Mouse (Mus musculus): ENCODE measurements around the gene Kcnh4.

Kcnh4 gene

DNA sequence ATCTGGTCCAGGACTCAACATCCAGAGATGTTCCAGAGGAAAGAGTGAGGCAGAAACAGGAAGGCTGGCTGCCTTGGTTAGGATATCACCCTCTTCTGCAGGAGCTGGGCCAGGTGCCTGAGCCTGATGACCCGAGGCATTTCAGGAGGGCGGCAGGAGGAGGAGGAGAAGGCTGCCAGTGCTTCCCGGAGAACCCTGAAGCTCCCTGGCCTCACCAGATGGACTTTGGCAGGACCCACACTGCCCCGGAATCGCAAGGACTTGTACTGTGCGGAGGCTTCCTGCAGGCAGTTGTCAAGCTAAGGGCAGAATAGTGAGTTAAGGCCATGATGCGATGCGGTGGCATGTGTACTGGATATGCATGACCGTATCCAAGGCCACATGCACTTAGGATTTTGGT, 7.0 kb upstream of the Kcnh4 start:
- no peak for DNase-seq (ENCODE audit: low spot score)

DNA sequence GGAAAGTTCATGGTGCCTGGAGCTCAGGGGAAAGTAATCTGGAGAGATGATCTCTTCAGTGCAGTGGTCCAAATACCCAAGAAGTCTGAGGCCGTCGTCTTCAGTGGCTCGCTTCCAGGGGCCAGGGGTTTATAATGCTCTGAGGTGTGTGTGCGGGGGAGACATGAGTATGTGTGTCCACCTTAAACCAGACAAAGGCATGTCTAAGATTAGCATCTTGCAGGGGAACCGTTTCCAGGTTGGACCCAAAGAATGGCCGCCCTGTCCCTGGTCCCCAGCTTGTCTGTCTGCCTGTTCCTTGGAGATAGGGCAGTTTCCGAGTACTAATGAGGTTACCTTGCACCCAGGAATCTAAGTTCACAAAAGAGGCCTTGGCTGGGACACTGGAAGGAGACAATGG, 3.1 kb upstream of the Kcnh4 start, which contains the start of gene Hcrt:
TSS of gene Hcrt (minus strand) at position 101 of the 400 bp plus-strand sequence.
- no peak for DNase-seq (ENCODE audit: low spot score)

DNA sequence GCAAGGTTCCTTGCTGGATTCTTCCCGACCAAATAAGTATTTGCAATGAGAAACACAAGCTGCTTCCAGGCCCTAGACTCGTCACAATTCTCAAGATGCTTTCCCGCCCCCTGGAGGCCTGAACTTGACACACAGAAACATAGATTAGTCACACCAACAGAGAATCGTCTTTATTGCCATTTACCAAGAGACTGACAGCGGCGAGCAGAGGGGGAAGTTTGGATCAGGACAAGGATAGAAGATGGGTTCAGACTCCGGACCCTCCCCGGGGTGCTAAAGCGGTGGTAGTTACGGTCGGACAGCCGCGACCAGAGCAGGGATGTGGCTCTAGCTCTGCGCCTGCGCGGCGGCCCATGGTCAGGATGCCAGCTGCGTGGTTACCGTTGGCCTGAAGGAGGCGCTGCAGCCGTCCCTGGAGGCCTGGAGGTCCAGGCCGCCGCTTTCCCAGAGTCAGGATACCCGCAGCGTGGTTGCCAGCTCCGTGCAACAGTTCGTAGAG, 1.9 kb upstream of the Kcnh4 start:
- peak; percentile 72 for DNase-seq (ENCODE audit: low spot score)

DNA sequence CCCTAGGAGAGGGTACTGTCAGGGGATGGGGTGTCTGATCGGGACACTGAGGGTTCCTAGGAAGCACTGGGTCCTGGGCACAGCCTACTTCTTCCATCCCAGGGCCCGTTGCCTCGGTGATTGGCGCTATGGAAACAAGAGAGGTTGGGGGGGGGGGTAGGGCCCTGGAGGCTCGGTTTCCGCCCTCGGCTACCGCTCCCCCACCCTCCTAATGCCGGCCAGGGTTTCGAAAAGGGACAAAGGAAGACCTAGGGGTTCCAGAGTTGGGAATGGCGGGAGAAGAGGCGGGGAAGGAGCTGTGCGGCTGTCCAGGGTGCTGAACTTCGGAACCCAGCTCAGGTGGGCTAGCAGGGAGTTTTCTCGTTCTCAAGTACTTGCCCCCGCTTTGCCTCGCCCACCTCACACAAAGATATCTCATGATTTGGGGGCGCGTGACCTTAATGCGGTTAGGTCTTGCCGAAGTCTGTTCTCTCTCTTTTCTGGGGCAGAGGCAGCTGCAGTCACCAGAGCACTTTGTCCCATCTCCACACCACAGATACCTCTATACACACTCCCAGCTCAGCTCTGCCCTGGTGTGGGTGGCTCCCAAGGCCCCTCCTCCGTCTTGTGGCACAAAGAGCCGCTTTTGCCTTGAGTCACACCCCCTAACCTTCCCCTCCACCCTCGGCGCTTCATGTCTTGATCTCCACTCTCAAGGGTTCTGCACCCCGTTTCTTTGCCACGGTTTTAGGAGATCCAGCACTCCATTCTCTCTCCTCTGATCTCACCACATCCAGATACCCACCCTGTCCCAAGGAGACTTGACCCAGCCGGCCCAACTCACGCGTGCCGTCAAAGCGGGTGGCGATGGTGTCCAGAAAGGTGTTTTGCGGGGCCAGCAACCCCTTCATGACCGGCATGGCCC, 783 bp downstream of the Kcnh4 start:
- DNase-seq (ENCODE audit: low spot score) = peak; percentile 61

DNA sequence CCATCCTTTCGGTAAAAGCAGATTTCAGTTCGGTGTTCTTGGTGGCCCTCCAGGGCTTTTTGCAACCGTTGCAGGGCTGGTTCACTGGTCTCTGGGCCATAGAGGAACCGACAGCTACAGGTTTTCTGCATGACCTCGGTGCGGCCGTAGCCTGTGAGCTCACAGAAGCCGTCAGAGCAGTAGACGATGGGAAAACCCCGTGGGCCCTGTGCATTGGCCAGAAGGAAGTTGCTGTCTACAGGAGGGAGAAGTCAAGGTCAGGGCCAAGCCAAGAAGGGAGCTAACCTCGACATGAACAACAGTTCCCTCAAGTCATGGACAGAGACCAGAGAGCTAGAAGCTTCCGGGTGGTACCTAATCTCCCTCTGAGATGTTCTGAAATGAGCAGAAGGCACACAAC, 2.2 kb downstream of the Kcnh4 start:
- no peak for DNase-seq (ENCODE audit: low spot score)

DNA sequence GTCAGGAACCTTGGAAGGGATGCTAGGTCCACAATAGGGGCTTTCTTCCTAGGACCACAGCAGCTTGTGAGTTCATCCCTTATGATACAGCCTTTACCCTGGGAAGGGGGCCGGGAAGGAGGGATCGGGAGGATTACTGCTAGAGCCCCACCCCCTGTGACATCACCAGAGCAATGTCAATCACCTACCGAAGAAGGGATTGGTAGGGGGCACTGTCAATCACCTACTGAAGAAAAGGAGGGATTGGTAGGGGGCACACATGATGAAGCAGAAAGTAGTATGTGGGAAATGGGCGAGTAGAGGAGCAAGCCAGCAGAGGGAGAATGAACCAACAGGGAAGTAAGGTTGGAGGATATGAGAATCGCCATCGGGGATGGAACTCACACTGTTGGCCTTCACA, 3.3 kb downstream of the Kcnh4 start:
- DNase-seq (ENCODE audit: low spot score) = no peak

DNA sequence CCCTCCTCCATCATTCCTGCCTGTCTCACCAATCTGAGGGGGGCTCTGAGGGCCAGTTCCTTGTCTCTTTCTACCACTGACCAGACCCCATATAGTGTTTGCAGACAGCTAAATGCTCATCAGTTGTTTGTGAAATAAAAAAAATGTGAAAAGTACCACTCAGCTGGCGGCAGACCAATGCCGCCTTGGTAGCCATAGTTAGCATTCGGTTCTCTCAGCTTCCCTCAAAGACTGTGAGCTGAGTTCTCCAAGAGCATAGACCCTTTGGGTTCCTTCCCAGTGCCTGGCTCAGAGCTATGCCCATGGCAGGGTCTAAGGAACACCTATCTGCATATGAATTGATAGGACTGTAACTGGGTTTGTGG, 5.1 kb downstream of the Kcnh4 start:
- DNase-seq (ENCODE audit: low spot score) = no peak

DNA sequence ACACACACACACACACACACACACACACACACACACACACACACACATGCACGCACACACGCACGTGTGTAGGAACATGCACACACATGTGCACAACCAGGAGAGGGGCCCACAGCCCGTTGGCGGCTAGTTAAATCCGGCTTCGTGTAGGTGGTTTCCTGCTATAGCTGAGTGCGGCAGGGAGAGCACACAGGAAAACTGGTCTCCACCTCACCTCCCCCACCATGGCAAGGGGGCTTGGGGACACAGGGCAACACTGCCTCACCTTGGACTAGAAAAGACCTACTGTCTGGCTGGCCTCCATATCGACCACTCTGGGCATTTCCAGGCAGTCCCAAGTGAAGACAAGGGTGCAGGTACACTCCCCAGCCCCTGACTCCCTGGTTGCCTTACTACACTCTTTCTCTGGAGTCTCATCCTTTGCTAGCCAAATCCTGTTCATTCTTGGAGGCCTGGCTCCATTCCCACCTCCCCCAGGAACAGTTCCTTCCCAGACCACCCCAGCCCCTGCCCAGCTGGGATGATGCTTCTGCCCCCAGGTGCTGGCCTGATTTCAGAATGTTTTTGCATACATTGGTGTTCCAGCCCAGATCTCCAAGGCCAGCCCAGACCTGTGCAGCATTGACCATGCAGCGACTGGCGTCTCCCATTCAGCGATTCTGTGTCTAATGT, 5.6 kb downstream of the Kcnh4 start:
- no peak for DNase-seq (ENCODE audit: low spot score)

DNA sequence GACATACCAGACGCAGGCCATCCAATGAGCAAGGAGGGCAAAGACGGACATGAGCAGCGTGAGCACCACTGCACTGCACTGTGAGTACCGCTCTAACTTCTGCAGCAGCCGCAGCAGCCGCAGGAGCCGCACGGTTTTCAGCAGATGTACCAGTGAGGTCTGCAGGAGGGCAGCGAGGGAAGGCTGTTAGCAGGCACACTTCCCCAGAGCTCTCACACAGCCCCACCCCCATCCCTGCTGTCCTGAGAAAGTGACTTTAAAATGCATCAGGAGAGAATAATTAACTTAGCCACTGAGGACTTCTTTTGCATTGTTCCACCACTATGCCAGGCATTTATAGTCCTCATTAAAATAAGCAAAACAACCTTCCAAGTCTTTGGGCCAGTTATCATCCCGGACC, 7.4 kb downstream of the Kcnh4 start:
- no peak for DNase-seq (ENCODE audit: low spot score)

DNA sequence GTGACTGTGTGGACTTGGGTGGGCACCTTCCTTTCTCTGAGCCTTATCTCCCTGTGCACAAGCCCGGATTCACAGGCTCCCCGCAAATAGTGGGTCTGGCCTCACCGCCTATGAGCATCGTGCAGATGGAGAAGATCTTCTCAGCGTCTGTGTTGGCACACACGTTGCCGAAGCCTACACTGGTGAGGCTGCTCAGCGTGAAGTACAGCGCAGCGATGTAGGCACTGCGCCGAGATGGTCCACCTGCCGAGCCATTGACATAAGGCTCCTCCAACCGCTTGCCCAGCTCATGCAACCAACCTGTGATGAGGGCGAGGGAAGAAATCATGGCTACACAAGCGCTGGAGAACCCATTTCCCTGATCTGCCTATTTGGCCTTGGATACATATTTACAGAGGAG, 9.6 kb downstream of the Kcnh4 start:
- no peak for DNase-seq (ENCODE audit: low spot score)

DNA sequence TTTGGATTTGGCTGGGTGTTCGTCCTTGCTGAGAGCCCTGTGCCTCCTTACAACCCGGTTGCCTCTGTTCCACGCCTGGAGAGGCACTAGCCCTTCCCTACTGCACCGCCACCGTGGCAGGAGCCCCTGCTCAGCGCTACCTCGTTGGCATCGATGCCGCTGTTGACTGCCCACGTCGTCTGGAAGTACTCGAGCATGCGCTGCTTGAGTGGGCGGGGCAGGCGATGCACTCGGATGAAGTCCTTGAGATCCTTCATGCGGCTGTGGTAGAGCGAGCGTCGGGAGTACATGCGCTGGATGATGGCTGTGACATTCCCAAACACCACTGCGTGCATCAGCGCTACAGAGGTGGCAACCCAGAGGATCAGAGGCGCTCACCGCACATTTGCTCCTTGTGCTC, 10.3 kb downstream of the Kcnh4 start:
- no peak for DNase-seq (ENCODE audit: low spot score)

DNA sequence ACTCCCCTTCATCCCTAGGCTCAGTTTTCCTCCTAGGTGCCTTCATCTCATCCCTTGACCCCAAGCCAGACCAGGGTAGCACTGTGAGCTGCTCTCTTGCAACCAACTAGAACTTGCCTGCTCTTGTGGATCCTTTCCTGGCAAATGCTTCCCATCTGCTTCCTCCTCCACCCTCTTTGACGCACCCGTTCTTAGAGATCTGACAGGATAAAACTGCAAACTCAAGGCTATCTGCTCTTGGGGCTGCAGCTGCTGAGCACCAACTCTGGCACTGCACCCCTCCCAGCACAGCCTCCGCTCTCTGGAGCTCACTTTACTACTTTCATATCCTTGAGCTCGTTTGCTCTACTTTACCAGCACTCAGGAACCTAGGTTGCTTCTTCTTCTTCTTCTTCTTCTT, 11.1 kb downstream of the Kcnh4 start:
- DNase-seq (ENCODE audit: low spot score) = no peak

DNA sequence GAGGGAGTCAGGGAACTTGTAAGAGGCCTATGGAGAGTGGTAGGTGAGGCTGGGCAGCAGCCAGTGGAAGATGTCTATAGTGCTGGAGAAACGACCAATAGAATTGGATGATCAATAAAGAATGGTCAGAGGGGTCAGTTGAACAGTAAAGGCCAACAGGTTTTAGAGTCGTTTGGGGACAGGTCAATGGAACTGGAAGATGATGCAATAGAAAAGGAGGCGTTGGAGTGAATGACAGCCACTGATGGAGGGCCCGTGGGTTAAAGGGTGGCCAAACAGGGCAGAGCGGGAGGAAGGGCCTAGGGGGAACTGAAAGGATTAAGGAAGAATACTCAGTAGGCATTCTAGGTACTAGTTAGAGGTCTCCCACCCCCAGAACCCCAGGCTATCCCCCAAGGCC, 12.6 kb downstream of the Kcnh4 start:
- no peak for DNase-seq (ENCODE audit: low spot score)

DNA sequence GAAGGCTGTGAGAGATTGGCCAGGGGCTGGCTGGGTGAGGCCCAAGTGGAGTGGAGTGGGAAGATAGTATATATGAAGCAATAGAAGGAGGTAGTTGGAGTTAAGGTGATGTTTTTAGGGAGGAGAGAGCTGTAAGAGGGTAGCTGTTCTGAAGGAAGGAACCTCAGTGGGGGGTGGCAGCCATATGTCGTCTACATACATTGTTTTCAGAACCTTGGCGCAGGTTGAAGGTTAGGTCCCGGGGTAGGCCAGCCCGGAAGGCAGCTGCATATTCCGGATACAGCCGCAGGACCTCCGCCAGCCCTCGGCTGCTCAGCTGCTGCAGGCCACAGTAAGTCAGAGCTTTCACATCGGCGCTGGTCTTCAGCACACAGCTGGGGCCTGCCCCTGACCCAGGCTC, 13.2 kb downstream of the Kcnh4 start:
- no peak for DNase-seq (ENCODE audit: low spot score)

DNA sequence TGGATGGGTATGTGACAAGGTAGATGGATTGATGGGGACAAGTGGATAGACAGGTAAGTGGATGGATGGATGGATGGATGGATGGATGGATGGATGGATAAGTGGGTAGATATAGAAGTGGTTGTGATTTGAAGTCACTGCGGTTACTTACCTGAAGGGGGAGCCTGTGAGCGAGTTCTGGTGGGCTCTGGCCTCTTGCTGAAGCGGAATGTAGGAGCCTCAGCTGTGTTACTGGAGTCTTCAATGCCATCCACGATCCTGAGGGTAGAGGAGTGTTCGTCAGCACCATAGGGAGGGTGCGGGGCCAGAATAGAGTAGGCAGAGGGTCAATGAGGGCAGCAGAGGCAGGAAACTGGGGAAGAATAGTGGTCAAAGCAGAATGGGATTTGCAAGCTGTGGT, 14.7 kb downstream of the Kcnh4 start:
- no peak for DNase-seq (ENCODE audit: low spot score)

DNA sequence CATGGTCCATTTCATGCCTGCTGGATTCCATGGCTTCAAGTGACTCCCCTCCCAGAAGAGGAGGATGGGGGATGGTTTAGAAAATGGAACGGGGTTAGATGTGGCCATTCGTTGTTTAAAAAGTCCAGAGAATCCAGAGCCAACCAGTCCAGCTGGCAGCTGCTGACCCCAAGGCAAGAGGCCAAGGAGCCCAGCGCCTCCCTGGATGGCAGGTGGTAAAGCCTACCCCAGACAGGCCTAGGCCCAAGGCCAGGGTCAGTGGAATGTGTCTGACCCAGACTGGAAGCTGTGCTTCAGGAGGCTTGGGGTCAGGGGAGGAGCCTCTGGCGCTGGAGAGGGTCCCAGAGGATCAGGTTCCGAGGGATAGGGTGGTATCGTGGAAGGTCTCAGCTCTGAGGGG, 18.4 kb downstream of the Kcnh4 start:
- DNase-seq (ENCODE audit: low spot score) = no peak

DNA sequence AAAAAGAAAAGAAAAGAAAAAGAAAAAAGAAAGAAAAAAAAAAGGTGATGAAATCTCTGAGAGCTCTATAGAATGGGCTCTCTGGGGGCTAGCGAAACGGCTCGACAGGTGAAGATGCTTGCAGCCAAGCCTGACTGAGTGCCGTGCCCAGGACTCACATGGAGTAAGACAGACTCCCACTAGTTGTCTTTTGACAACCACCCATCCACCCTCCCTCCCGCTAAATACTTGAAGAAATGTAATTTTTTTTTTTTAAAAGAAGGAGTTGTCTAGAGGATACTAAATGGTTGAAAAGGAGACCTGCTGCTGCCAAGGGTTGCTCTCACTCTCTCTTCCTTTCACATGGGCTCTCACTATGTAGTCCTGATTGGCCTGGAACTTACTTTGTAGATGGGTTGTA, 21.0 kb downstream of the Kcnh4 start:
- DNase-seq (ENCODE audit: low spot score) = no peak

DNA sequence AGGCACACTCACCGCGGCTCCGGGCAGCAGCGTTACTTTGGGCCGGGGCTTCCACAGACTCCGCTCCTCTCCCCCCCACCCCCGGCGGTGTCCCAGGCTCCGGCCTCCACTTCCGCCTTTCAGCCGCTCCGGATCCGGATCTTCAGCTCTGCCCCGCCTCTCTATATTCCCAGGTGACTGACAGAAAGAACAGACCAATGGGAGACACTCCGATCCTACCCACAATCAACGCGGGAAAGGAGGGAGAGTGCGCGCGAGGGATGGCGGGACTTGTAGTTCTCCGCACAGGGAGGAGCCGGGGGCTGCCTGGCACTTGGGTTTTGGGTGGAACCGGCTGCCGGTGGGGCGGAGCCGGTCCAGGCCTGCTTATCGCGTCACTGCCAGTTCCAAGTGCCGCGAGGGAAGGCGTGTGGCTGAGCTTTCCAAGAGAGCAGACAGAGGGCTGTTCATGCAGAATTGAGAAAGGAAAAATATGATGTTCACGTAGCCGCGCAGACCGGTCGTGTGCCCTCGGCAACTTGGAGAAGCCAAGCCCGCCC, 21.6 kb downstream of the Kcnh4 start, which contains the start of gene Rab5c:
TSS of gene Rab5c (minus strand) at position 150 of the 539 bp plus-strand sequence.
- DNase-seq (ENCODE audit: low spot score) = peak; percentile 100

DNA sequence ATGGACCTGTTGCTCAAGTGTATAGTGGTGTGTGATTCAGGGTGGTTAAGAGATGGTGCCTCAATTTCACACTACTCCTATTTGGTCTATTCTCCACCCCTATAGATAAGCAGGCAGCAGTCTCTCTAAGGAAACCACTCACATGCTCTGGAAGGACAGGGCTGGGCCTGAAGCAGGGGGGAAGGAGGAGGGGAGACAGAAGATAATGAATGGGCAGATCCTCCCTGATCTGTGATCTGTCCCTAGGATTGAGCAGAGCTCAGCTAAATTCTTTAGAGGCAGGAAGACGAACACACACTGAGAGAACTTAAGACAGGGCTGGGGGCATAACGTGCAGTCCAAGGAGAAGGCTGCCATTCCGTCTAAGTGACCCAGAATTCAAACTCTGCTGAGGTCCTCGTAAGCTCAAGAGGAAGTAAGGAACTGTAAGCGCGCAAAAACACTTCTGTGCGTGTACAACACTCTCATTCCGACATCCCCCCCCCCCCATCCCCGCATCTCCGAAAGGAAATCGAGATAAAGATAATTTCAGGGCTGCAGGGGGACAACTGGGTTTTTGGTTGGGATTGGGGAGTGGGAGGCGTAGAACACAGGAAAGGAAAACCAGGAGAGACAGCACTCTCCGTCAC, 22.5 kb downstream of the Kcnh4 start:
- peak; percentile 83 for DNase-seq (ENCODE audit: low spot score)

DNA sequence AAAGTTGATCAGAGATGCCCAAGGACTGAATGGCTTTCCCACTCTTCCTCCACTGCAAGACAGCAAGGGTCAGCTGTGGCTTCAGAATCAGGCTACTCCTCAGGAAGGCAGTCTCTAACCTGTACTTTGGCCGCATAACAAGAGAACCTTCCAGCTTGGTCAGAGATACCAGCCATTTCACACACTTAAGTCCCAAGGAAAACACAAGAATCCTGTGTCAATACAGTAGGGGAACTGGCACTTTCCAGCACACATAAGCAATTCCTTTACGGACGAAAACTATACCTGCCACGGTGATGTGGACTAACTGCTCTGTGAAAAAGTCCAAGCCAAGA, 23.0 kb downstream of the Kcnh4 start:
- DNase-seq (ENCODE audit: low spot score) = peak; percentile 57

DNA sequence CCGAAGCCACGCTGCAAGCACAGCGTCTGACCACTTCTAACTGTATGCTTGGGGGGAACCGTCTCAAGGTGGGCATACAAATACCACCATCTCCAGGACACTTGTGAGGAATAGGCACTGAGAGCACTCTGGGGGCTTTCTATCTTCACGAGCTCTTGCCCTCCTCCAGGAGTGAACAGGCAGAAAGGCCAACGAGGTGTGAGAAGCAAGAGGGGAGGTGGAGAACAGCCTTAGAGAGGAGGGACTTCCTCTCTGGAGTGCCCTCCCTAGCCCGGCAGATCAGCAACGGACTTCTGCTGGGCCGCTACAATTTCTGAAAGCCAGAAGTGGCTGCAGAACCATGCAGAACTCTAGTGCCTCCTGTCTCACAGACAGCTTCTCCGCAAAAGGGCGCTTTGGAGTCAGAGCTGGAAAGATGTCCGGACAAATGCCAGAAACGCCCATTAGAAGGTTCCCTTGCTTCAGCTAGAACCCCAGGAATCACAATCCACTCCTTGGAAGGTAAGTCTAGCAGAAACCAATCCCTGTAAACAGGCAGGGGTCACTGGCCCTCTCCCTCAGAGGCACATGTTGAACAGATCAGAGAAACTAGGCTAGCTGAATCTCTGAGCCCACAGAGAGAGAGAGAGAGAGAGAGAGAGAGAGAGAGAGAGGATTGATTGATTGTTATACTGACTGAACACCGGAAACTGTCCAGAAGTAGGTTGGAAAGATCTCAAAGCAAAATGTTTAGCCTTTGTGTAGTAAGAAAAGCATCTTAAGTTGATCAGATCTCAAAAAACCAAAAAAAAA, 23.6 kb downstream of the Kcnh4 start:
- no peak for DNase-seq (ENCODE audit: low spot score)

All from yolk sac, embryonic 10.5 days (tissue).